Mouse (Mus musculus) heart, embryonic 13.5 days (tissue): ENCODE measurements around the gene Baiap2l2. TPM values are rescaled to one million over a fixed set of nuclear protein-coding genes. Genes with fewer than 3 reads are reported as not detected.

Experiments used
- ATAC-seq: fragments of 200-750 bp; cut with Nextera tagmentation; 2 replicates; pipeline ENCODE4 v1.8.0; 2017; ENCODE audit warnings: moderate TSS enrichment; ENCODE audit not compliant: insufficient number of reproducible peaks, low FRiP score, low TSS enrichment; ENCODE audit errors: extremely low read depth
- H3K27ac ChIP-seq: fragments of 300-500 bp; sonication (generic); replicated peaks from 2 replicates; pipeline ENCODE4 v1.5.1; 2015; ENCODE audit warnings: moderate library complexity, mild to moderate bottlenecking, inconsistent platforms
- H3K27me3 ChIP-seq: fragments of 300-500 bp; sonication (generic); replicated peaks from 2 replicates; pipeline ENCODE4 v1.6.1; 2015; ENCODE audit warnings: mild to moderate bottlenecking, inconsistent platforms
- H3K36me3 ChIP-seq: fragments of 300-500 bp; sonication (generic); 2 replicates; pipeline ENCODE4 v1.6.1; 2015; ENCODE audit warnings: mild to moderate bottlenecking, inconsistent platforms
- H3K4me1 ChIP-seq: fragments of 300-500 bp; sonication (generic); 2 replicates; pipeline ENCODE4 v1.6.1; 2015; ENCODE audit warnings: inconsistent platforms
- H3K4me2 ChIP-seq: fragments of 300-500 bp; sonication (generic); 2 replicates; pipeline ENCODE4 v1.6.1; 2015; ENCODE audit warnings: inconsistent platforms, mild to moderate bottlenecking, moderate library complexity
- H3K4me3 ChIP-seq: fragments of 300-500 bp; sonication (generic); 2 replicates; pipeline ENCODE4 v1.5.1; 2015; ENCODE audit warnings: moderate library complexity, mild to moderate bottlenecking, inconsistent platforms
- H3K9ac ChIP-seq: fragments of 300-500 bp; sonication (generic); 2 replicates; pipeline ENCODE4 v1.6.1; 2015; ENCODE audit warnings: inconsistent platforms, mild to moderate bottlenecking, moderate library complexity
- H3K9me3 ChIP-seq: fragments of 300-500 bp; sonication (generic); 2 replicates; pipeline ENCODE4 v1.6.1; 2016; ENCODE audit warnings: inconsistent platforms
- WGBS: fragments of 180-500 bp; shearing (Covaris S2); methylation state at CpG from one replicate; pipeline ENCODE4 v1.1.7; 2015; ENCODE audit warnings: mixed read lengths; 5-methylcytosine and 5-hydroxymethylcytosine counted together
- polyA plus RNA-seq: library from polyadenylated mRNA; unstranded; fragments of >200 nt; fragmentation: Nextera tagmentation; extraction: Ambion mirVana; gene quantifications from 2 replicates; pipeline ENCODE4 v1.2.1, GENCODE M21; 2015

Baiap2l2 gene
- polyA plus RNA-seq, 1 experiment from 2014 or later: 10.6 TPM

DNA sequence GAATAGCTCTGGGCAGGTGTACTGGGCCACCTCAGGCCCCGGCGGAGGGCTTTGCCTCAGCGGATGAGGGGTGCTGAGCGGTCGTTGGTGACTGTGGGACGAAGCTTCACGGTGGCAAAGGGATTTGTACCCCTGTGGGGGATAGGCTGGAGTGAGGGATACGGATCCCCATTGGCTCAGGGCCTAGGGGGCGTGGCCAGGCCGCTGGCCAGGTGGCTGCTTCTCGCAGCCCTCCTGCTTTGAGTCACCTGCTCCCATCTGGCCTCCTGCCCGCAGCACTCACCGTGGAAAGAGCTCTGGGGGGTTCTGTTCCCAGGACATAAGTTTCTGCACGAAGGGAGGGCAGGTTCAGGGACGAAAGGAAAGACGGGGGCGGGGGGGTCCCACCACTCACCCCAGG, 26.8 kb downstream of the Baiap2l2 start:
- Histone ChIP-seq H3K9ac (no peak overlapping the region), H3K36me3 (no peaks in the 10 kb centered on the region), H3K4me2 (no peak overlapping the region), H3K4me1 (peaks cover 26% of the 10 kb centered on the region), H3K27ac (no peak overlapping the region), H3K4me3 (no peak overlapping the region), H3K27me3 (peaks cover 69% of the 10 kb centered on the region), H3K9me3 (no peaks in the 10 kb centered on the region)
- 34% methylated on average over 17 of the region's 17 CpGs for WGBS
- ATAC-seq: no peak

DNA sequence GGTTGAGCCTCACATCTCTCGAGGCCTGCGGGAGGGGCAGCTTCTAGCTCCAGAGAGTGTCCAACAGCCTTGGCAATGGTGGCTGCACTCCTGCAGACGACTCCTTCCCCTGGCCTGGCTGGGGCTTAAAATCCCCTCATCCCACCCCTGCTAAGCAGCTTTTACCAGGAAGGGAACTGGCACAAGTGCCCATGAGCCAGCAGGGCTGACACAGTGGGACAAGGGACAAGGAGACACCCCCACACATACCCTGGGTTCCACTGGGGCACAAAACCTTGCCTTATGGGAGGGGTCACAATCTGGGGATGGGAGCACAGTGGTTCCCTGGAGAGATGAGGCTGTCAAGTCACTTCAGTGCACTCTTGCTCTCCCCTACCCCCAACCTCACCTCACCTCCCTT, 30.7 kb downstream of the Baiap2l2 start, which contains the start of gene Slc16a8:
Gene Slc16a8 (minus strand): TSS at position 101 of the 400 bp plus-strand sequence.
- H3K9ac ChIP-seq: no peak within 1 kb of the TSS
- H3K27ac ChIP-seq: no peak within 1 kb of the TSS
- no peaks in the 10 kb centered on the region for H3K9me3 ChIP-seq
- 21% methylated on average over 3 of the region's 3 CpGs for WGBS
- H3K4me1 ChIP-seq: peaks cover 18% of the 10 kb centered on the region
- peaks cover under 1% of the 10 kb centered on the region for H3K36me3 ChIP-seq
- H3K27me3 ChIP-seq: peaks cover 65% of the 10 kb centered on the region
- no peak for ATAC-seq
- H3K4me2 ChIP-seq: no peak within 1 kb of the TSS
- H3K4me3 ChIP-seq: no peak within 1 kb of the TSS

DNA sequence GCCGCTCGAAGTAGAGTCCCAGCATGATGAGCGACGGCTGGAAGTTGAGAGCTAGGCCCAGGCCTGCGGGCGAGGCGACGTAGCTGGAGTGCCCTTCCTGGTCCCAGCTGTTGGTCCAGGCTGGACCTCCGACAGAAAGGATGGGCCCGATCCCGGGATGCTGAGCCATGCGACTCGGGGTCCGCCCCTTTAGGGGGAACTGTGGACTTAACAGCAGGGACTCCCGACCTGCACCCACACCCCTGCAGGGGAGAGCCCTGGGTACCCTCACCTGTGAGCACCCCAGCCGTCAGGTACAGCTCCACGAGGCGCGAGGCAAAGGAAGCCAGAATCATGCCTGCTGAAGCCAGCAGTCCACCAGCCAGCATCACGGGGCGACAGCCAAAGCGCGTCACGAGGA, 32.8 kb downstream of the Baiap2l2 start:
- Histone ChIP-seq H3K27ac (no peak overlapping the region), H3K27me3 (peaks cover 56% of the 10 kb centered on the region), H3K9me3 (no peaks in the 10 kb centered on the region), H3K4me2 (peak overlapping the region; percentile 76), H3K4me3 (peak overlapping the region; percentile 48), H3K4me1 (peaks cover 18% of the 10 kb centered on the region), H3K36me3 (peaks cover 19% of the 10 kb centered on the region), H3K9ac (peak overlapping the region; percentile 85)
- no peak for ATAC-seq
- WGBS: 28% methylated on average over 24 of the region's 24 CpGs

DNA sequence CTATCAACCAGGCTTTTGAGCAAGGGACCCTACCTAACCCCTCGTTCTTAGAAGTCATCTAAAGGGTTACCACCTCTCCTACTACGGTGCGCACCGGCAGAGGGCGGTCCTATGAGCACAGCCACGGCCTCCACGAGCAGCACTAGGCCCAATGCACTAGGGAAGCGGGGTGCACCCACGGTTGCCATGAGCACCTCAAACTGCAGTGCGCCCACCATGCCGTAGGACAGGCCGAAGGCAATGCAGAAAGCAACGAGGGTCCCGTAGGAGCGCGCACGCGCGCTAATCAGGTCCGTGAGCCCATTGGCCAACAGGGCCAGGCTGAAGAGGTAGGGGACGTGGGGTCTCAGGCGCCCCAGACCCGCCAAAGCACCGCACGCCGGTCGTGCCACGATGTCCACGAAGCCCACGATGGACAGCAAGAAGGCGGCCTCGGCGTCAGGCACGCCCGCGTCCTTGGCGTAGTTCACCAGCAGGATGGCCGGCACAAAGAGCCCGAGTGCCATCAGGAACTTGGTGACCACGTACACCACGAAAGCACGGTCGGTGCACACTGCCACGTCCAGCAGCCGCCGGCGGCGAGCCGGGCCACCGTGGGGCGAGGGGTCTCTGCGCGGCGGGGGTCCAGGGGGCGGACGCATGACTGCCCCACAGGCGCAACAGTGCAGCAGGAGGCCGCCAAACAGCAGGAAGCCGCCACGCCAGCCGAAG, 33.4 kb downstream of the Baiap2l2 start:
- Histone ChIP-seq H3K27me3 (peaks cover 56% of the 10 kb centered on the region), H3K4me3 (peak overlapping the region; percentile 48), H3K4me1 (peaks cover 18% of the 10 kb centered on the region), H3K27ac (no peak overlapping the region), H3K4me2 (peak overlapping the region; percentile 76), H3K9ac (peak overlapping the region; percentile 85), H3K9me3 (no peaks in the 10 kb centered on the region), H3K36me3 (peaks cover 24% of the 10 kb centered on the region)
- 2% methylated on average over 59 of the region's 61 CpGs for WGBS
- peak; percentile 7; the same call in 1 of the 2 replicates for ATAC-seq

DNA sequence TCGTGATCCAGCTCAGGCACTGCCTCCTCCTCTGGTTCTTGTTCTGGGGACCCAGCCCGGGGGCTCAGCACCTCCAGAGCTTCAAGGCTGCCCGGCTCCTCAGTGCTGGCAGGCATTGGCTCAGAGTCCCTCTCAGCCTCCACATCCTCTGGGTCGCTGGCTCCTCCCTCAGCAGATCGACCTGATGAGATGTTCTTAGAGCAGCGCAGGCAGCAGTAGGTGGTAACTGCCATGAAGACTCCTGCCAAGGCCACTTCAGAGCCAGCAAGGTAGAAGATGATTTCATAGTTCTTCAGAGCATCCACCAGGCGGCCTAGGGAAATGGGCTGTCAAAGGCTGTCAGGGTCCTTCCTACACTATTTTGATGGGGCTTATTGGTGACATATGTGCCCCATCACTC, 34.2 kb downstream of the Baiap2l2 start:
- ATAC-seq: no peak
- 46% methylated on average over 7 of the region's 7 CpGs for WGBS
- Histone ChIP-seq H3K9ac (no peak overlapping the region), H3K9me3 (no peaks in the 10 kb centered on the region), H3K36me3 (peaks cover 32% of the 10 kb centered on the region), H3K27me3 (peaks cover 56% of the 10 kb centered on the region), H3K27ac (no peak overlapping the region), H3K4me3 (no peak overlapping the region), H3K4me2 (no peak overlapping the region), H3K4me1 (peaks cover 18% of the 10 kb centered on the region)

DNA sequence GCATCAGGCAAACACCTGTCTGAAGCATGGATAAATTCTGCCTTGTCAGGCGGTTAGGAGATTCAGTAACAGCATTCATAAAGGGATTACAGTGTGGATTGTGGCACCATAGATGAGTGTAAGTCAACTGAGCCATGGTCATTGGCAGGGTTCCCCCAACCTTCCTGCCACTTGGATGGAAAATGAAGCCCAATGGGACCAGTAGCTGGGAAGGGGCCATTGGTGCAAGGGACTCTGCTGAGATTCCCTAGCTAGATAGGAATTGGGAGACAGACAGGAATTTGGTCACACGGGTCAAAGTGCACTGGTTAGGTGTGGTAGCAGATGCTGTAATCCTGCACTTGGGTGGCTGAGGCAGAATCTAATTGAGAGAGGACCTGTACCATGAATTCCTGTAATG, 35.1 kb downstream of the Baiap2l2 start:
- peaks cover 52% of the 10 kb centered on the region for H3K27me3 ChIP-seq
- H3K4me1 ChIP-seq: peaks cover 20% of the 10 kb centered on the region
- H3K36me3 ChIP-seq: peaks cover 41% of the 10 kb centered on the region
- H3K4me3 ChIP-seq: no peak overlapping the region
- no peaks in the 10 kb centered on the region for H3K9me3 ChIP-seq
- no peak overlapping the region for H3K27ac ChIP-seq
- no peak for ATAC-seq
- H3K4me2 ChIP-seq: no peak overlapping the region
- 71% methylated on average over 2 of the region's 2 CpGs for WGBS
- H3K9ac ChIP-seq: no peak overlapping the region

DNA sequence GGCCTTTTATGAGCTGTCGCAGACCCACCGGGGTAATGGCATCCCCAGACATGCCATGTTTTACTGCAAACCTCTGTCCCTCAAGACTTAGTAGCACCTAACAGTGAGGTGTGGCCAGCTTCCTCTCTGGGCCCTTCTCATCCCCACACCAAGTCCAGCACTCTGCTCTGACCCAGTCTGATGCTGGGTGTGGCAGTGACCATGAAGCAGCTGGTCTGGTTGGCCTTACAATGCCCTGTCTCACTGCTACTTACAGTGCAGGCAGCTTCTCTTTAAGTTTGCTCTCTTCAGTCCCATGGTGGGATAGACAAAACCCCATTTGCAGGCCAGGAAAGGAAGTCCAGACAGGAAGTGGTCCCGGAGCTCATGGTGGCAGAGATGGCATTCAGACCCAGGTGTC, 40.0 kb downstream of the Baiap2l2 start:
- H3K4me3 ChIP-seq: no peak overlapping the region
- H3K27ac ChIP-seq: peak overlapping the region; percentile 94; the same call in 1 of the 2 replicates
- H3K27me3 ChIP-seq: 0 out of 2 replicates have a peak, but pooled peaks cover 3% of the 10 kb centered on the region
- H3K36me3 ChIP-seq: peaks cover 72% of the 10 kb centered on the region
- H3K4me1 ChIP-seq: peaks cover 27% of the 10 kb centered on the region
- WGBS: 78% methylated on average over 3 of the region's 3 CpGs
- no peak for ATAC-seq
- H3K9me3 ChIP-seq: no peaks in the 10 kb centered on the region
- H3K9ac ChIP-seq: no peak overlapping the region
- H3K4me2 ChIP-seq: no peak overlapping the region

DNA sequence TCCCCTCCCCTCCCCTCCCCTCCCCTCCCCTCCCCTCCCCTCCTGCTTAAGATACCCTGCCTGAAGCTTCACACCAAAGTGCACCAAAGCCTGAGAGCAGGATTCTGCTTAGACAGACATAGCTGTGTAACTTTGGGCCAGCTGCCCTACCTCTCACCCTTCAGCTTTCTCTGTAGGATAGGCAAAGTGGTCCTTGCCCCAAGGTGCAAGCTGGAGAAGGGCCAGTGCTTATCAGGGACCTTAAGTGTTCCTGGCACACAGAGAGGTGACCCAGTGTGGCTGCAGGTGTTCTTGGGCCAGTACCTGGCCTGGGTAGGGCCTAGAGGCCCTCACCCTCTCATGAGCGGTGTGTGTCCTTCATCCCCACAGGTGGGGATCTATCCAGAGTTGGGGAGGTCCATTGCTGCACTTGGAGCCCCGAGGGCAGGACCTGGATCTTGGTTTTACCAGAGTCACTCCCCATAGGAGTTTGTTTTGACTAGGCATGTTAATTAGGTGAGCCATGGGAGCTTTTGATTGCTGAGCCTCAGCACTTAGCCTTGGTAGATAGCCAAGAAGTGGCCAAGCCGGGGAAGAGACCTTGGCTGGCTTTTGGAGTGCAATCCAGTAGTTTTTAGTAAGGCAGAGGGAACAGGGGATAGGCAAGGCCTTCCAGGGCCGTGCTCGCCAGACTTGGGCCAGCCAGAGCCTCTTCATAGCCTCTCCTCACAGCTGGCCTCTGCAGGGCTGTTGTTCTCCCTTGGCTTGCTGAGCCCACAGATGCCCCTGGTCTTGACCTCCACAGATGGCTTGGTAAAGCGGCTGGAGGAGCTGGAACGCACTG, 41.1 kb downstream of the Baiap2l2 start:
- Histone ChIP-seq H3K9ac (peak overlapping the region; percentile 58), H3K4me3 (no peak overlapping the region), H3K4me2 (no peak overlapping the region)

DNA sequence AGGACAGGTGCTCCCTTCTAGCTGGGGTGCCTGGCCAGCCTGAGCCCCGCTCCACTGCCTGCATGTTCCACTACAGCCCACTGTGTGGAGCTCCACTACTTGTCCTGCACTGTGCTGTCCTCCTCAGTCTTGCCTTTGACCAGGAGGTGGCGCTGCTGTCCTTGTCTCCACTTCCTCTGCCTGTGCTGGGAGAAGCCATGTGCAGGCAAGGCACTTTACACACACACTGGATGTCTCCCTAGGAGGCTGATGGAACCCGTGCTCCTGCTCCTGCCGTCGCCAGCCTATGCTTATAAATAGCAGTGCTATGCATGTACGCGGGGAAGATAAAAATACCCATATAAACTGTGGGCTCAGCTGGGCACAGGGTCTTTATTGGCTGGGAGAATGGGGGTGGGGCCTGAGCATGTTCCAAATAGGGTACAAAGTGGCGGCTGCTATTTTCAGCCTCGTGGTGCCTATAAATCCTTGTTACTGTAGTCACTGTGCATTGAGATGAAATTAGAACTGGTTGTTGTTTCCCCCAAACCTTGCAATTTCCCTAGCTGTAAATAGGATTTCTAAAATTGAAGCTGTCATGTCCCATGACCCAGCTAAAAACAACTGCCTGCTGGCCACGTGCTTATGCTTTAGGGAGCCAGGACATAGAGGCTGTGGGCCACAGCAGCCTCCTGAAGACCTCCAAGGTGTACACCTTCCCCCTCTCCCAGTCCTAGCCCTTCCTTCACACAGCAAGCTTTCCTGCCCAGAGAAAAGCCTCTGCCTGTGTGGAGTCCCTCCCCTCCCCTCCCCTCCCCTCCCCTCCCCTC, 41.9 kb downstream of the Baiap2l2 start:
- Histone ChIP-seq H3K9me3 (no peaks in the 10 kb centered on the region), H3K4me2 (no peak overlapping the region), H3K36me3 (peaks cover 79% of the 10 kb centered on the region), H3K4me1 (peaks cover 27% of the 10 kb centered on the region), H3K9ac (peak overlapping the region; percentile 61), H3K4me3 (no peak overlapping the region), H3K27me3 (no peaks in the 10 kb centered on the region), H3K27ac (peak overlapping the region; percentile 94)
- peak; percentile 81 for ATAC-seq
- 11% methylated on average over 10 of the region's 10 CpGs for WGBS

More for the DNA sequence above, 41.1 kb downstream of the Baiap2l2 start:
- Histone ChIP-seq H3K9me3 (no peaks in the 10 kb centered on the region), H3K4me1 (peaks cover 27% of the 10 kb centered on the region), H3K27me3 (no peaks in the 10 kb centered on the region), H3K36me3 (peaks cover 79% of the 10 kb centered on the region), H3K27ac (peak overlapping the region; percentile 94)
- 62% methylated on average over 7 of the region's 7 CpGs for WGBS
- no peak for ATAC-seq

DNA sequence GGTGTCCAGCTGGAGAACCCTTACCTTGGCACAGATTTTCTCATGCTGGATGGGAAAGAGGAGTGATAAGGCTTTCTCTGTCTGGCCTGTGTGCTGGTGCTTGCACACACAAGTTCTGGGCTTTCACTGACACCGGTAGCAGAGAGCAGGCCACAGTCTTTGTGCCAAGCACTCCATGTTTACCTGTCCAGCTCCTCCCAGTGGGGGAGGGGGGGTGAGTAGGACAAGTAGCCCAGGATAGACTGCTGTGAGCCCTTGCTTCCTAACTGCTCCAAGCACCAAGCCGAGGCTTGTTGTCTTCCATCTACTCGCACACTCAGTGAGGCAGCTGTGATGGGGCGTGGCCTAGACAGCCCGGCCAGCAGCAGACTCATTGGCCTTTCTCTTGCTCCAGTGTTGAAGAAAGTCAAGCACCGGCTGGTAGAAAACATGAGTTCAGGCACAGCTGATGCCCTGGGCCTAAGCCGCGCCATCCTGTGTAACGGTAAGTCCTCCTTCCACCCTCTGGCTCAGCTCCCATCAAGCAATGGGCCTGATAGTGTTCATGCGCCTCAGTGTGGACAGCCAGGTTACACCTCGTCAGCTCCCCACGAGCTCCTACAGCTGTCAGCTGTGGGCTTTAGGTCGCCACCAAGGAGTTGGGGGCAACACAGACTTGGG, 42.6 kb downstream of the Baiap2l2 start:
- Histone ChIP-seq H3K4me2 (no peak overlapping the region), H3K27ac (peak overlapping the region; percentile 94), H3K27me3 (no peaks in the 10 kb centered on the region), H3K4me3 (no peak overlapping the region), H3K36me3 (peaks cover 79% of the 10 kb centered on the region), H3K9me3 (no peaks in the 10 kb centered on the region), H3K9ac (peak overlapping the region; percentile 61), H3K4me1 (peaks cover 27% of the 10 kb centered on the region)
- no peak for ATAC-seq
- whole genome bisulfite sequencing: 51% methylated on average over 13 of the region's 13 CpGs
